13 mouse cellular contexts compared by ENCODE assay signal in the genomic region with DNA sequence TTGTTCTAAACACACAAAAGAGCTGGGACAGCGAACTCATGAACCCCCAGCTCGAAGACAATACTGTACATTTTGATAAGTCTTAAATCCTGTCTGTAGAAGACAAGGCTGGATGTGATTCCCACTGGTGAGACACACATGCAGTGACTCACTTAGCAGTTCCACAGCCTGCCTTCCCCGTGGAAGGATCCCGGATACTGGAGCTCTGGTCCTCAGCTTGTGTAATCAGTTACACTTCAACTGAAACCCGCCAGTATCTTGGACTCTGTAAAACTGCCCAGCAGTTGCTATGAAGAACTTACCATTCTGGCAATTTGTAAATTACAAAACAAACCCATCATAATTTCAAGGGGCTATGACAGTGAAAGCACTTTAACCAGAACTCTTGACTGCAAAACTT. TPM values are rescaled to one million over a fixed set of nuclear protein-coding genes. Genes with fewer than 3 reads are reported as not detected.
DNase-seq lines count a peak whose midpoint lies in the region; ATAC-seq and TF ChIP-seq lines count a peak whose summit lies in the region.
"Had no signal": no experiment of that assay in that cellular context is flagged by ENCODE, and none has a peak within 500 bp of the region (broad histone marks: within the 10 kb centered on the region; RNA-seq: fewer than 3 reads in every experiment).

No protein-coding gene starts in this region.

- H3K27me3 ChIP-seq in kidney, adult 2 months (replicated peaks; ENCODE audit: control insufficient read depth, insufficient read depth, low read length) = peaks cover 1% of the 10 kb centered on the region; the same call in 1 of the 2 replicates
- no peaks in the 10 kb centered on the region for H3K27me3 ChIP-seq in ES-Bruce4 (ENCODE audit: control insufficient read depth, insufficient read depth, low read length, poor library complexity, severe bottlenecking)
- H3K27me3 ChIP-seq in embryonic facial prominence, embryonic 14.5 days (replicated peaks; ENCODE audit: control insufficient read depth, insufficient read depth, low read length) = peaks cover 10% of the 10 kb centered on the region; the same call in 1 of the 2 replicates
- peaks cover 5% of the 10 kb centered on the region for H3K27me3 ChIP-seq in heart, adult 2 months (ENCODE audit: control insufficient read depth, insufficient read depth, low read length)

- H3K4me1 ChIP-seq in kidney, adult 2 months (ENCODE audit: control insufficient read depth, insufficient read depth, low read length) = no peaks in the 10 kb centered on the region; the same call in 1 of the 2 replicates
- H3K4me1 ChIP-seq in ES-Bruce4 (ENCODE audit: control insufficient read depth, insufficient read depth, low read length) = peaks cover 3% of the 10 kb centered on the region
- H3K4me1 ChIP-seq in embryonic facial prominence, embryonic 14.5 days (ENCODE audit: control insufficient read depth, insufficient read depth, low read length) = peaks cover 29% of the 10 kb centered on the region
- H3K4me1 ChIP-seq in heart, adult 2 months (ENCODE audit: control insufficient read depth, insufficient read depth, low read length) = no peaks in the 10 kb centered on the region

- 62% methylated on average over 5 of the region's 5 CpGs for WGBS in kidney, adult 2 months
- WGBS in embryonic facial prominence, embryonic 14.5 days = 38% methylated on average over 5 of the region's 5 CpGs
- 67% methylated on average over 5 of the region's 5 CpGs for WGBS in heart, adult 2 months

- no peak overlapping the region for H3K27ac ChIP-seq in kidney, adult 2 months (ENCODE audit: insufficient read depth, low read depth, low read length)
- 0 out of 2 replicates have a peak overlapping the region, but pooled peaks have one; percentile 1 for H3K27ac ChIP-seq in ES-Bruce4 (ENCODE audit: insufficient read depth, low read length)
- peak overlapping the region; percentile 39 for H3K27ac ChIP-seq in embryonic facial prominence, embryonic 14.5 days (replicated peaks; ENCODE audit: low read depth, low read length)
- no peak overlapping the region for H3K27ac ChIP-seq in heart, adult 2 months
- H3K27ac ChIP-seq: forebrain, embryonic 12.5 days had no signal

- no peak for TF ChIP-seq CTCF in kidney, adult 2 months (conservative IDR thresholded peaks at IDR 0.05; ENCODE audit: insufficient read depth, insufficient read length, low read depth, low read length)
- no peak for TF ChIP-seq CTCF in ES-Bruce4 (IDR thresholded peaks at IDR 0.05; ENCODE audit: low read depth, low read length)
- no peak for TF ChIP-seq CTCF in heart, adult 2 months (IDR thresholded peaks at IDR 0.05)

- H3K36me3 ChIP-seq in kidney, adult 2 months (ENCODE audit: control insufficient read depth, insufficient read depth, low read length) = no peaks in the 10 kb centered on the region
- no peaks in the 10 kb centered on the region for H3K36me3 ChIP-seq in ES-Bruce4 (ENCODE audit: control insufficient read depth, insufficient read depth, low read length, poor library complexity, severe bottlenecking)
- no peaks in the 10 kb centered on the region for H3K36me3 ChIP-seq in embryonic facial prominence, embryonic 14.5 days (ENCODE audit: control insufficient read depth, insufficient read depth, low read length)
- H3K36me3 ChIP-seq in heart, adult 2 months (ENCODE audit: control insufficient read depth, insufficient read depth, low read length) = no peaks in the 10 kb centered on the region
- H3K36me3 ChIP-seq: forebrain, embryonic 12.5 days had no signal

- peak; percentile 51 for DNase-seq in kidney, adult 2 months
- no peak for DNase-seq in kidney, postnatal 4 days
- DNase-seq in embryonic facial prominence, embryonic 14.5 days (ENCODE audit: low spot score) = no peak
- DNase-seq in kidney, postnatal 36 days = peak; percentile 30 to 54
- DNase-seq in thymus, postnatal 36 days = no peak
- no peak for DNase-seq in heart, adult 2 months
- no peak for DNase-seq in urinary bladder, adult 2 months (ENCODE audit: low spot score)
- DNase-seq: gastrocnemius, postnatal 14 days had no signal

- no peak for TF ChIP-seq EP300 in ES-Bruce4 (IDR thresholded peaks at IDR 0.05; ENCODE audit: insufficient read depth, low read depth, low read length)
- no peak for TF ChIP-seq EP300 in heart, adult 2 months (IDR thresholded peaks at IDR 0.05; ENCODE audit: insufficient read depth, low read depth, low read length)

- no peaks in the 10 kb centered on the region for H3K9me3 ChIP-seq in ES-Bruce4 (replicated peaks; ENCODE audit: control insufficient read depth, insufficient read depth, low read length, poor library complexity, severe bottlenecking)
- H3K9me3 ChIP-seq in embryonic facial prominence, embryonic 14.5 days (ENCODE audit: control insufficient read depth, low read length) = no peaks in the 10 kb centered on the region
- H3K9me3 ChIP-seq: forebrain, embryonic 12.5 days had no signal

- ATAC-seq in embryonic facial prominence, embryonic 14.5 days (ENCODE audit: low read depth) = no peak
- ATAC-seq: CD4-positive, CD25-positive, alpha-beta regulatory T cell, adult 4 months had no signal

- no peaks in the 10 kb centered on the region for H3K79me2 ChIP-seq in heart, adult 2 months (replicated peaks; ENCODE audit: control insufficient read depth, insufficient read depth, low read length)

- intact Hi-C loops in heart, adult 2 months (cut with DNase I) = no loop called here

- 0 out of 2 replicates have a peak overlapping the region, but pooled peaks have one; percentile 11 for H3K9ac ChIP-seq in ES-Bruce4 (ENCODE audit: low read depth, poor library complexity, severe bottlenecking)
- 0 out of 2 replicates have a peak overlapping the region, but pooled peaks have one; percentile 27 for H3K9ac ChIP-seq in embryonic facial prominence, embryonic 14.5 days (ENCODE audit: low read depth, low read length)
- H3K9ac ChIP-seq in heart, adult 2 months (ENCODE audit: low read depth, low read length) = no peak overlapping the region
- H3K9ac ChIP-seq: forebrain, embryonic 12.5 days had no signal

- H3K4me2 ChIP-seq in embryonic facial prominence, embryonic 14.5 days (ENCODE audit: low read depth, low read length) = peak overlapping the region; percentile 35
- H3K4me2 ChIP-seq: forebrain, embryonic 12.5 days had no signal

- no peak for TF ChIP-seq POLR2A in kidney, adult 2 months (IDR thresholded peaks at IDR 0.05; ENCODE audit: low read depth, low read length)
- TF ChIP-seq POLR2A in ES-Bruce4 (IDR thresholded peaks at IDR 0.05; ENCODE audit: insufficient read depth, low read length) = no peak
- no peak for TF ChIP-seq POLR2A in heart, adult 2 months (IDR thresholded peaks at IDR 0.05; ENCODE audit: insufficient read depth, low read depth, low read length)

- no peak overlapping the region for H3K4me3 ChIP-seq in kidney, adult 2 months (ENCODE audit: insufficient read depth, low read depth, low read length)
- no peak overlapping the region for H3K4me3 ChIP-seq in ES-Bruce4 (ENCODE audit: low read depth, low read length)
- H3K4me3 ChIP-seq in embryonic facial prominence, embryonic 14.5 days (ENCODE audit: low read depth, low read length) = peak overlapping the region; percentile 6; the same call in 1 of the 2 replicates
- H3K4me3 ChIP-seq in heart, adult 2 months = no peak overlapping the region
- H3K4me3 ChIP-seq: forebrain, embryonic 12.5 days had no signal

RNA-seq across cellular contexts. Expression of gene Bnc2, which starts 5.4 kb away (rescaled TPM):
- polyA plus RNA-seq in kidney, adult 2 months (2012; rRNA removed) = 20.1 and 27.5 TPM in 2 replicates
- polyA plus RNA-seq in ES-Bruce4 (2011; ENCODE audit: insufficient read depth, insufficient read length, low read depth, missing spikeins) = 7.2 and 7.8 TPM in 2 replicates
- polyA plus RNA-seq in embryonic facial prominence, embryonic 14.5 days (2014; fragmentation: Nextera tagmentation; extraction: Ambion mirVana) = 23.9 and 26.3 TPM in 2 replicates
- total RNA-seq in heart, adult 2 months (2021) = 1 to 10 TPM; 2.6 to 3.0 TPM
- 1.3 and 1.6 TPM in 2 replicates for polyA plus RNA-seq in heart, adult 2 months (2012; rRNA removed)
- polyA plus RNA-seq in urinary bladder, adult 2 months (2012; rRNA removed) = 9.7 and 14.4 TPM in 2 replicates
- total RNA-seq: megakaryocyte, adult 5-6 weeks; neutrophil, adult 5-6 weeks had no signal
- polyA plus RNA-seq: CD4-positive, CD25-positive, alpha-beta regulatory T cell, adult 4 months had no signal

Comparison
In these comparisons a context has a peak if more than half of its experiments do, and no peak if none do; other contexts are left out.
1. DNase-seq: peak in kidney, adult 2 months (single experiment) and kidney, postnatal 36 days (2 of 2); none in kidney, postnatal 4 days (0 of 2), embryonic facial prominence, embryonic 14.5 days (single experiment), thymus, postnatal 36 days (0 of 2), heart, adult 2 months (0 of 2) and urinary bladder, adult 2 months (single experiment).
2. H3K27ac ChIP-seq: peak in ES-Bruce4 (single experiment) and embryonic facial prominence, embryonic 14.5 days (single experiment); none in kidney, adult 2 months (single experiment) and heart, adult 2 months (single experiment).